Mouse (Mus musculus) A20 (cell line): ENCODE data around the gene Ccdc84.
A peak's percentile ranks its signal among the peaks of the same experiment; 100 is the strongest.
"Not testable (repeated sequence)": the region's sequence is repeated elsewhere in the genome, so short reads cannot be mapped to it uniquely, and the experiment has no call there.

Source experiments
- DNase-seq: peaks from one replicate; pipeline ENCODE4 v3.0.0-alpha.2; 2011; ENCODE audit warnings: low read depth, low spot score

The Ccdc84 gene

DNA sequence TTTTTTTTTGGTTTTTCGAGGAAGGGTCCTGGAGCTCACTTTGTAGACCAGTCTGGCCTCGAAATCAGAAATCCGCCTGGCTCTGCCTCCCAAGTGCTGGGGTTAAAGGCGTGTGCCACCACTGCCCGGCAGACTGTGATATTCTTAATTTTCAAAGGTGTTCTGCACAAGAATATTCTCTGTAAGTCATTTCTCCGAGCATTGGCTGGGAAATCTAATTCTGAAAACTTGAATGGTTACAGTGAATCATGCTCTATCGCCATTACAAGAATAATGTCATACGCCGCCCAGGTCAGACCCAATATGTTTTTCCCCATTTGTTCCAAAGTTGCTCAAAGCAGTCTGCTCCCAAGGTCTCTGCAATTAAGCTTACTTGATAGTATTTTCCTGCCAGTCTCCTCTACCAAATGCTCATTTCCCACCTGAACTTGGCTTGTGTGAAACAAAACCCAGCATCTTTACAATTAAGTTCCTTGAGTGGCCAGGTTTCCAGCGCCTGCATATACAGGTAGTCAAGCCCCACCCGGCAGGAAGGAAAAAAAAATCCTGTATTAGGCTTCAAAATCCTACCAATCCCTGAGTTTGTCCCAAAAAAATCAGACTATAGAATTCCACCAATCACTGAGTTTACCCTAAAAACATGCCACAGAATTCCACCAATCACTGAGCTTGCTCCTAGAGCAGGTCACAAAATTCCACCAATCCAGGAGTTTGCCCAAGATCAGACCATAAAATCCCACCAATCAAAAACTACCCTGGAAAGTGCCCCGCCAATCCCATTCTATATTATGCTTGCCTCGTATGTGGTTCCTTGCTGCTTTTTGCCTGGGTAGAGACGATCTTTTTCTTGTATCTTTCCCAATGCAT lies at the start of gene Ccdc84:
Gene Ccdc84 (minus strand): TSS at position 51 of the 867 bp plus-strand sequence.
- no peak for DNase-seq

DNA sequence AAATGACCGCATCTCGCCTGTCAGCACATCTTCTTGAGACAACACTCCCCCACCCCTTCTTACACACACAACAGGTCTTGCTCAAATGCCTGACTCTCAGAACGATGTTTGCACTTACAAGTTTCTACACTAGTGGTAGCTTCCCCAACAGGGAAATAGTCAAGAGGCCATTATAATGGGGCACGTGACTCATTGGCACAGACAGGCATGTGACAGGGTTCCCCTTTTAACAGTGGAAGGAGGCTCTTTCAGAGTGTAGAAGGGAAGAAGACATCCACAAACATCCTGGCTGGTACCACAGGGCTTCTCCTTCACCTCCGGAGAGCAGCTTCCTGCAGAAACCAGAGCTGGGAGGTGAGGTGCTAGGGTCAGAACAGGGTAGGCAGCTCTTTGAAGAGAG lies 43.6 kb upstream of the Ccdc84 start:
- DNase-seq = no peak

DNA sequence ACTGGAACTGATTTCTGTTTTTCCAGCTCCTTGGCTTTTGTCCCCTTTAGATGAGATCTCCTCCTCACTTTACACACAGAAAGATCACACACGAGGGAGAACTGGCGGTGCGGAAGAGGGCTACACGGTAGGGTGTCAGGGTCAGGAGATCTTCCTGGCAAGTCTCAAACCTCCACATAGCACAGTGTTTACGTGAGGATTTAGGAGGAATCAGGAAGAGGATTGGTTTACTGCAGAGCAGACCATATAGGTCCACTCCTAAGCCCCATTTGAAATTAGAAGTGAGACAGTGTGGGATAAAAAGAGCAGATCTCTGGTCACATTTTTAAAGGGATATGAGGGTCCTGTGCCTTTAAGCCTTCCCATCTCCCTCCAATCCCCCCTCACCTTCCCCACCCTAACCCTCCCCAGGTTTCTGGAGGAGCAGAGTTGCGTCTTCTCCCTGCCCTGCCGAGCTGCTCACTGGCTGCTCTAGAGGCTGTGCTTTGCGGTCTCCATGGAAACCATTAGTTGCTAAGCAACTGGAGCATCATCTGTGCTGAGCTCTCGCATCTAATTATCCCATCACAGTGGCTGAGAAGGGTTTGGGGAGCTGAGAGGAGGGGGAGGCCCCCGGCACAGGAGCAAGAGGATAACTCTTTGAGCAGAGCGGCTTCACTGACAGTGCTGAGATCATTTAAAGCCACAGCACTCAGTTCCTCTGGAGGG lies 38.8 kb upstream of the Ccdc84 start:
- peak; percentile 32 for DNase-seq

DNA sequence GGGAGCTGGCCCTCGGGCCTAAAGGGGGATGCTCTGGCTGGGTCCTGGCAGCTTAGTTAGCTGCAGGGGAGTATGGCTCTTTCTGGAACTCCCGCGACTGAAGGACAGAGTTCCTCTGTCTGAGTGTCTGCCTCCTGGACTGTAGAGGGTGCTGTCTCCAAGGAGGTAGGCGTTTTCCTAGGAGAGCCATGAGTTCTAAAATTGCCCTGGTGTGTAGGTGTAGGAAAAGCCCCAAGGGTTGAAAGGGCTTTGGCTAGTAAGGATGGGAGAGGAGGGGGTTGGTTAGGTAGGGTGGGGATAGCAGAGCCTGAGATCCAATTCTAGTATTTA lies 36.5 kb upstream of the Ccdc84 start, which contains the start of gene Upk2:
Gene Upk2 (minus strand): TSS at position 86 of the 330 bp plus-strand sequence.
- no peak for DNase-seq

DNA sequence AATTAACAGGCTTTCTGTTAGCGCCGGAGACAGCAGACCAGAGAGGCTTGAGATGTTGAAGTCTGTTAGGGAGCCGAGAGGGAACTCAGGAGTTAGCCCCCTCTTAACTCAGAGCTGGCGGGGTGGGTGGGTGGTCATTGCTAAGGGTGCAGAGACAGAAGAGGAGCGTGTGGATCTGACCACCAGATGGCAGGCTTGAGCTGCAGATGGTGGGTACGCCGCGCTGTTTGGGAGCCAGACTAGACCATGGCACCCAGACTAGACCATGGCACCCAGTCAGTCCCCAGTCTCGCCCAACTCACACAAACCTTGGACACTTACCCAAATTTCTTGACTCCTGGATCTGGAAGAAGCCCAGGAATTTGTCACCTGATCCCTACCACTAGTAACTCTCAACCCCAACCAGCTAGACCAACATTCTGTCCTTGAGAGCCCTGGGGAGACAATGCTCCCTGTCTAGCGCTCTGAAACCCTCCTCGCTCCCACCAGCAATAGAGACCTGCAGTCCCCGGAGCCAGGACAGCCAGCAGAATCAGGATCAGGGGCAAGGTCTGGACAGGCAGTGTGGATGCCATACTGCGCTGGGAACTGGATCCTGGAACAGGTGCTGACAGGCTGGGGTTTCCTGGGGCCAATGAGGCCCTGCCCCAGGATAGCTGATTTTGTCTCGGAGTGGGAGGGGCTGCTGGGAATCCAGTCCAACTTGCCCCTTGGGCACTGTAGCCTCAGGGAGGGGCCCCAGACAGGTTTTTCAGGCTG lies 35.9 kb upstream of the Ccdc84 start:
- DNase-seq = peak; percentile 82

DNA sequence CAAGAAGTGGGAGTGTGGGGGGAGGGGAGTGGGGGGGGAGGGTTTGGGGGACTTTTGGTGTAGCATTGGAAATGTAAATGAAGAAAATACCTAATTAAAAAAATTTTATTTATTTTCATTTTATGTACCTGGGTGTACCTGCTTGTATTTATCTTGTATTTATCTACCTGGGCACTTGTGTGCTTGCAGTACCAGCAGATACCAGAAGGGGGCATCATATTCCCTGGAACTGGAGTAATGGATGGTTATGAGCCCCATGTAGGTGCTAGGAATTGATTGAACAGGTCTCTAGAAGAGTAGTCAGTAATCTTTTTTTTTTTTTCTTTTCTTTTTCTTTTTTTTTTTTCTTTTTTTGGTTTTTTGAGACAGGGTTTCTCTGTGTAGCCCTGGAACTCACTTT lies 32.0 kb upstream of the Ccdc84 start:
- DNase-seq = peak; percentile 39

DNA sequence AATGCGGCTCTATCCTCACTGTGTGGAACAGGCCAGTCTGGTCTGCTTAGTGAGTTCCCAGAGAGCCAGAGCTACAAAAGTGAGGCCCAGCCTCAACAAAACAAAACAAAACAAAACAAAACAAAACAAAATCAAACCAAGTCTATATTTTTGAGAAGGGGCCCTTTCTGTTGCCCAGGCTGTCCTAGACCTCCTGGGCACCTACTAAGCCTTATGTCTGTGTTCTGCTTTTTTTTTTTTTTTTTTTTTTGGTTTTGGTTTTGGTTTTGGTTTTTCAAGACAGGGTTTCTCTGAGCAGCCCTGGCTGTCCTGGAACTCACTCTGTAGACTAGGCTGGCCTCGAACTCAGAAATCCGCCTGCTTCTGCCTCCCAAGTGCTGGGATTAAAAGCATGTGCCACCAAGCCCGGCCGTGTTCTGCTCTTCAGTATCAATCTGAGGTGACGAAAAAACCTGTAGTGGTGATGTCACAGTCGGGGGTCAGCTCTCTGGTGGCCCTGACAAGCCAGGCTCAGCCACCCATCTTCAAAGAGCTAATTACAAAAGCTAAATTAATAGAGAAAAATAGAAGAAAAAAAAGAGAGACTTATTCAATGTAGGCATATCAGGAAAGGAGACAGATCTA lies 26.1 kb upstream of the Ccdc84 start:
- peak; percentile 49 for DNase-seq

DNA sequence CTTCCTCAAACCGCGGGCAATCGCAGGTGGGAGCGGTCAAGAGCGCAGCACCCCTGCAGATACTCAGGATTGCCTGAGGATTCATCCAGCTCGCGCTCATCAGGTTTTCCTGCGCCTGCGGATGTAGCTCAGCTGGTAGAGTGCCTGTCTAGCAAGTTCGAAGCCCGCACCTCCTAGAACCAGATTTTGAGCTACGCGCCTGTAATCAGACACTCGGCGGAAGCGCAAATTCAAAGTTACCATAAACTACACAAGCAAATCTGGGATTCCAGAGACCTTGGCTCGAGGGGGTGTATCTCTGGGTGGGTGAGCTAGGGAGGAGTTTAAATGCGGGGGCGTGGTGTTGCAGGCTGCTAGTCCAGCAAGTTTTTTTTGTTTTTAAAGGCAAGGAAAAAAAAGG lies 22.6 kb upstream of the Ccdc84 start, which contains the start of gene Foxr1:
Gene Foxr1 (minus strand): TSS at position 176 of the 400 bp plus-strand sequence.
- DNase-seq = peak; percentile 74

DNA sequence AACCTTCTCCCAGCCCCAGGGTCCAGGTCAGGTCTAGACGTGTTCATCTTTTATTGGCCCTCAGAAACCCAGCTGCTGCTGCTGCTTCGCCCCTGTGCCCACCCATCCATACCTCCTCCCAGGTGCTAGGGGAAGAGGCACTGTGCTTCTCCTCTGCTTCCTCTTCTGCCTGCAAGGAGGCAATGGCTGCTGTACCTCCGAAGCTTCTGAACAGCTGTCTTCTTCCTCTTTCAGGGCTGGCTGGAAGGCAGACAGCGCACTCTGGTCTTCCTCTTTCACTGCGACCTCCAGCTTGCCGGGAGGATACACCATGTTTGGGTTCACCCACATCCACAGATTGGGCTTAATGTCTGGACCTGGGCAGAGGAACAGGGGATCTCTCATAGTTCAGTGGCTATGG lies 17.4 kb upstream of the Ccdc84 start:
- DNase-seq = peak; percentile 91

DNA sequence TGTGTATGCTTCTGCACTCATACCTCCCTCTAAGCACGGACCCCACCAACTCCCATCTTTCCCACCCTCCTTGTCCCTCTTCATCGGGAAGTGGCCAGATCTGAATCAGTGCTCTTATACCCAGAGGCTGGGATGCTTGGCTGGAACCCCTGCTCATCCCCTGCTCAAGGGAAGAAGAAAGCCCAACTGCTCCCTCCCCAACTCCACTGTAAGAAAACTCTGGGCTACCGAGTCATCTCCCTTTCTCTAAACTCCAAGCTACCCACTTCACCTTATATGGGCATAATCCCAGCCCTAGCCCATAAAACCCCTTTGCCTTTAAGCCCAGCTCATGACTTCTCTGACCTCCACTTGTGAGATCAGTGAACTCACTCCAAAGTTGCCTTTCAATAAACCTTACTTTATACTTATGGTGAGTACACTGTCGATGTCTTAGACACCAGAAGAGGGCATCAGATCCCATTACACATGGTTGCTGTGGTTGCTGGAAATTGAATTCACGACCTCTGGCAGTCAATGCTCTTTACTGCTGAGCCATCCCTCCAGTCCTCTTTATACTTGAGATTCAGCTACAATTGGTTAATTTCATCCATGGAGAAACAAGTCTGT lies 14.3 kb upstream of the Ccdc84 start:
- no peak for DNase-seq

DNA sequence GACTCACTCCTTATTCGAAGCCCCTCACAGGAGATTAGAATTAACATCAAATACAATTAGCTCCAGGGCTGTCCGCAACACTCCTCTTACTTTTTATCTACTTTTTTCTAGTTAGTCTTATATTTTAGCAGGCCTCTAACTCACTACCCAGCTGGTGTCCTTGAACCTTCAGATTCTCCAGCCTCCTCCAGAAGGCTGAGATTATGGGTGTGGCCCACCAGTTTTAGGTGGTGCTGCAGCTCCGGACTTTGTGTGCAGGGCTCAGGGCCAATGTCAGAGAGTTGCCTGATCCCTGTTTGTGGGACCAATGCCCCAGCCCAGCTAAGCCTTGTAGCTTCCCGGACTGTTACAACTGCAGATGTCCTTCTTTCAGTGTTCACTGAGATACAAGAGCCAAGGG lies 5.2 kb upstream of the Ccdc84 start:
- no peak for DNase-seq

DNA sequence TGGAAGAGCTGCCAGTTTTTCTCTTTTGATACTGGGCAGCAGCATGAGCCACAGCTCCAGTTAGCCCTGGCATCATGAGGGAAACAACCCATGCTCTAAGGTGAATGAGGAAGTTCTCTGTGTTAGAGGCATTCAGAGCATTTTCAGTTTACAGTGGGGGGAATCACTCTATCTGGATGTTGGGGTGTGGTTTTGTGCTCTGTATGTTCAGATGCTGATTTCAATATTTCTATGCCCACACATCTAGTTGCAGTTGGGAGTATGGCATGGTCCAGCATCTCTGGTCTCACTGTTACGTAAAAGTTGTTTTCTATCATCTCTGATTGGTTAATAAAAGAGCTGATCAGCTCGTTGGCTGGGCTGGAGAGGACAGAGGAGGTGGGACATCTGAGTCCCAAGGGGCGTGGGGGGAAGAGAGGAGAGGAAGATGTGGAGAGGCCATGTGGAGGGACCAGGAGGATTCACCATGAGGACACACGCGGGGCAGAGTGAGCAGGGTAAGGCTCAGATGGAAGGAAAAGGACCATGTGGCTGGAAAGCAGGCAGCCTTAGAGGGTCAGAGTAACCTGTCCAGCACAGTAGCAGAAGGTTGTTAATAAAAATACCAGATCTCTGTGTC lies 2.0 kb upstream of the Ccdc84 start:
- DNase-seq = peak; percentile 84

DNA sequence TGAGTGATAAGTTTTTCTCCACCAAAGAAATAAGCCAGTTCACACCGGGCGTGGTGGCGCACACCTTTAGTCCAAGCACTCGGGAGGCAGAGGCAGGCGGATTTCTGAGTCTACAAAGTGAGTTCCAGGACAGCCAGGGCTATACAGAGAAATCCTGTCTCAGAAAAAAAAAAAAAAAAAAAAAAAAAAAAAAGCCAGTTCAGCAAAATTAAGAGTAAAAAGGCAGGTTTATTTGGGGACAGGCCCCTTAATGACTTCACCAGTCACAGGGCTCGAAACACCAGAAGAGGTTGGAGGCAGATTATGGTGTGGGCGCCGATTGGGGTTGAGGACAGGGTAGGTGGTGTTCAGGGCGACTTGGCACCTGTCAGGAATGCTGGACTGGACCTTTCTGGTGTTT lies 1.4 kb upstream of the Ccdc84 start:
- DNase-seq = not testable (repeated sequence)

DNA sequence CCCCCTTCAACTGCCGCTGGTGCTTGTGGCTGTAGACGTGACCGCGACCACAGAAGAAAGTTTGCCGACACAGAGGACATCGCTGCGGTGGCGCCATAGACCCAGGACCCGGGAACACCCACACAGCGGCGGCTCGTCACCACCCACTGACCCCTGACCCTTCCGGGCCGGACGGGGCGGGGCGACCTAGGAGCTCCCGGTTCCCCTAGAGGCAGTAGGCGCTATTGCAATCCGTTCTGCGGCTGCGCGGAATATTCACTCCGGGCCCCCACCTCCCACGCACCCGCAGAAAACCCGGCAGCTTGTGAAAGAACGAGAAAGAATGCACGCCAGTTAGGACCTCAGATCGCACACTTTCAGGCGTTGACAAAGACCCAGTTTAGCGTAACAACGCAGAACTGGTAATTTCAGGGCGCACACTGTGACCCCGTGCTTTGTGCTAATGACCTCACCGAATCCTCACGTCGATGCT lies 441 bp downstream of the Ccdc84 start:
- DNase-seq = peak; percentile 94

DNA sequence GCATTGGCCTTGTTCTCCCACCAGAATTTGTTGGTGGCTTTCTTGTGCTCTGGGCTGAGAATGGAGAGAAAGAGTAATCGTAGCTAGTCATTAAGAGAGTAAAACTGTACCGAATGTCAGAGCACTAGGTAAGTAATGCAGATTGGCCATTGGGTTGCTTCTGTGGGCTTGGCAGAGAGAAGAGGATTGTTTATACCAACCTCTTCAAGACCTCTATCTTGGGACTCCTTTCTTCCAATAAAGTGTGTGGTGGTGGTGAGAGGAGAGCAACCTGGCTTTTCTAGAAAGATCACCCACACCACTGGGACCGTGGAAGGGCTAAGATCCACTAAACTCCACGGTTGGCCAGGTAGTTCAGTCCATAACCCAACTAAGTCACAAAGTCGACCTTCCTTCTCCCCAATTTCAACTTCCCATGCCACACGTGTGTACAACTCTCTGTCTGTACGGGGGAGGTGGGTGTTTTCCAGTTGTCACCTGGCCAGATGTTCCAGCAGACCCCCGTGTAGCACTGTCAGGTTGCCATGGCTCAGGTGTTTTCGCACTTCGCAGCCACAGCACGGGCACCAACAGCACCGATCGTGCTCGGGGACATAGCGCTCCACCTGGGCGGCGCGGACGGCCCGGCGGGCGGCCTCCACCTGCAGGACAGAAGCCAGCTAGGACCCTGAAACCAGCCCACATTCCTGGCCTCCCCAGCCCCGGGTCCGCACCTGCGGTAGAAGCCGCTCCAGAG lies 1.0 kb downstream of the Ccdc84 start:
- no peak for DNase-seq

DNA sequence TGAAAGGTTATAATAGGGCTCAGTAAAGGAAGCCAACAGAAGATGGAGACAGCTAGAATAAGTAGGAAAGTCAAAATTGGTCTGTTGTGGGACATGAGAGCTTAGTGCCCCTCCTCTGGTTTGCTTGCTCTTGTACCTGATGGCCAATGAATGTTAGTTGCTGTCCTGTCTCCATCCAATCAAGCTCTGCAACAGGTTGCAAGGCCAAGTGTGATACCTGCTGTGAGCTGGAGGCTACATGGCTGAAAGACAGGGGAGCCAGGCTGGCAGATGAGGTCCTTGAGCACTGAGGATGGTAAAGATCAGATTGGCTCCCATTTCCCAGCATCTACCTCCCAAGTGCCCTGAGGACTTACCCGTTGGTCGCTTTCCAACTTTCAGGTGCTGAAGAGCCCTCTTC lies 5.6 kb downstream of the Ccdc84 start:
- no peak for DNase-seq

DNA sequence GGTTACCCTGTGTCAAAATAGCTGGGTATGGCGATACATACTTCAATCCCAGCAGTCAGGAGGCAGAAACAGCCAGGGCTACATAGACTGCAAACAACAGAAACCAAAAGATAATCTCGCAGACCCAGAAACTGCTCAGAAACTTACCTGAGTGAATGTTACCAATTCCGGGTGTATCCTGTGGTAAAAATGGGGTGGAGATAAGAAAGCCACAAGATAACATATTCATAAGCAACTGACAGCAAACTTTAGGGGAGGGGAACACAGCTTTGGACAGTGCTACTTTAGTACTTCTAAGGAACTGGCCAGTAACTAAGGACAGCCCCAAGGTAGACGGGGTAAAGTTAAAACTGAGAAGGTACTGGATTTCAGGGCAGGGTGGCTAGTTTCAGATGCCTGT lies 6.1 kb downstream of the Ccdc84 start:
- no peak for DNase-seq

DNA sequence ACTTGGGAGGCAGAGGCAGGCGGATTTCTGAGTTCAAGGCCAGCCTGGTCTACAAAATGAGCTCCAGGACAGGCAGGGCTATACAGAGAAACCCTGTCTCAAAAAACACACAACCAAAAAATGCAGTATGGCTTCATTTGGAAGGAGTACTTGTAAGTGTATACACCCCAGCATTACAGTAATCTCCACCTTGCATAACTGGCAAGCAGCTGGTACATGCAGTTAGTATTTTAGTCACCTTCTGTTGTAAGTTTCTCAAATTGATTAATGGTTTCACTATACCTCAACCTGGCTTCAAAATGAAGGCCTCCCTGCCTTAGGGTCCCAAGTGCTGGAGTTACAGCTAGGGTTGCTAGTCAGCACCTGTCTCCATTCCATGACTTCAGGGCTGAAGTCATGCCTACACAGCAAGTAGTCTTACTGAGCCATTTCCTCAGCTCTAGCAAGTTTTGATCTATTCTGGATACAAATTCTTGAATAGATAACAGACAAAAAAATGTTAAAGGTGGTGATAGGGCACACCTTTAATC lies 6.7 kb downstream of the Ccdc84 start:
- peak; percentile 21 for DNase-seq

DNA sequence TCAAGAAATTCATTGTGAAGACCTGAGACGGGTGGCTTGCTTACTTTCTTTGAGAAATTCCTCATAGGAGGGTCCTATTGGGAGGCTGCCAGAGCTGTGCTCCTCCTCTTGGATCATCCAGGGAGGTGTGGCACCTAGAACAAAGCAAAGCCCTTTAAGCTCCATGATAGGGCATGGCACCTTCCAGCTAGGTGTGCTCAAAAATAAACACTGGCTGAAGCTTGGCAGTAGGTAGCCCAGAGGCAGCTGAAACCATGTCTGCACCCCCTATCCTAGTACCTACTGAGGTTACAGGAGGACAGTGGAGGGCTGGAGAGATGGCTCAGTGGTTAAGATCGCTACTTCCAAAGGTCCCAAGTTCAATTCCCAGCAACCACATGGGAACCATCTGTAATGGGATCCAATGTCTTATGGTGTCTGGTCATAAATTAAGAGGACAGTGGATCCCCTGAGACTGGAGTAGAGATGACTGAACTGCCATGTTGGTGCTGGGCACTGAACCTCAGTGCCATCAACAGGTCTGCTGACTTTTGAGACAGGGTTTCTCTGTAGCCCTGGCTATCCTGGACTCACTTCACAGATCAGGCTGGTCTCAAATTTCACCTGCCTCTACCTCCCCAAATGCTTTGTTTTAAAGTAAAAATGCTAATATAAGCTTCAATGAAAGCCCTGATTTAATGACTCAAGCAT lies 7.6 kb downstream of the Ccdc84 start:
- DNase-seq = no peak
